Mouse (Mus musculus) kidney, adult 18-20 months (tissue): ENCODE data around the gene Stac2.
A peak's percentile ranks its signal among the peaks of the same experiment; 100 is the strongest.

Experiments used
- DNase-seq: peaks from one replicate; pipeline ENCODE4 v3.0.0; 2021

Gene Stac2

DNA sequence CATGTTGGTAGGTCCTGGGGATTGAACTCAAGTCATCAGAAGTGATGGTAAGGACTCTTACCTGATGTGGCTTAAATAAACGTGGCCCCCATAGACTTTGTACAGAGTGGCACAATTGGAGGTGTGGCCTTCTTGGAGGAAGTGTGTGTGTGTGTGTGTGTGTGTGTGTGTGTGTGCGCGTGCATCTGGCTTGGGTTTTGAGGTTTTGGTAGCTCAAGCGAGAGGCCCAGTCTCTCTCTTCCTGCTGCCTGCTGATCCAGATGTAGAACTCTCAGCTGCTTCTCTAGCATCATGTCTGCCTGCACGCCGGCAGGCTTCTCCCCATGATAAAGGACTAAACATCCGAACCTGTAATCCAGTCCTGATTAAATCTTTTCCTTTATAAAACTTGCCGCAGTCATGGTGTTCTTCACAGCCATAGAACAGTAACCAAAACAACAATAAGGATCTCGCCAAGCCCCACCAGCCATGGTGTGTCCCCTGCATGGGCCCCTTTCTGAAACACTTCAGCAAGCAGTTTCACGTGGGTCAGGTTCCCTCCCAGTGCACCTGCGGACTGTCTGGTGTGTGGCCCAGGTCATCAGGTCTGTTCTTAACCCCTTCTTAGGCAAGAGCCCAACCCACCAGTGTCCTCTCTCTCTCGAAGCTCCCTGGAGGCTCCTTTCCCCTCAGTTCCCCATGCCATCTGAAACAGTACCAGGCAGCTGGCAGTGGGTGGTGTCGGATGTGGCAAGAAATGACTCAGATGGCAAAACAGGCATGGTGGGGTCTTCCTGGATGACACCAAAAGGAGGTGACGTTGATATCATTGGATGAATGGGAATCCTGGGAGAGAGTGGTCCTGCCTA is 3.4 kb downstream of the Stac2 start:
- no peak for DNase-seq

- DNase-seq, result no peak
Measured at GRCm38 (mm10) chr11:98047745-98048144, 5.5 kb downstream of the Stac2 start.

- DNase-seq, result no peak
Measured at GRCm38 (mm10) chr11:98046466-98046865, 6.8 kb downstream of the Stac2 start.

GRCm38 (mm10) chr11:98045596-98045995 is 7.7 kb downstream of the Stac2 start:
- DNase-seq, result no peak

GRCm38 (mm10) chr11:98044074-98044473 is 9.2 kb downstream of the Stac2 start:
- no peak for DNase-seq

- DNase-seq, result no peak
Measured at GRCm38 (mm10) chr11:98042741-98043140, 10.5 kb downstream of the Stac2 start.

GRCm38 (mm10) chr11:98040975-98041374 is 12.3 kb downstream of the Stac2 start:
- DNase-seq, result no peak

GRCm38 (mm10) chr11:98037871-98038270 is 15.4 kb downstream of the Stac2 start:
- DNase-seq, result no peak

DNA sequence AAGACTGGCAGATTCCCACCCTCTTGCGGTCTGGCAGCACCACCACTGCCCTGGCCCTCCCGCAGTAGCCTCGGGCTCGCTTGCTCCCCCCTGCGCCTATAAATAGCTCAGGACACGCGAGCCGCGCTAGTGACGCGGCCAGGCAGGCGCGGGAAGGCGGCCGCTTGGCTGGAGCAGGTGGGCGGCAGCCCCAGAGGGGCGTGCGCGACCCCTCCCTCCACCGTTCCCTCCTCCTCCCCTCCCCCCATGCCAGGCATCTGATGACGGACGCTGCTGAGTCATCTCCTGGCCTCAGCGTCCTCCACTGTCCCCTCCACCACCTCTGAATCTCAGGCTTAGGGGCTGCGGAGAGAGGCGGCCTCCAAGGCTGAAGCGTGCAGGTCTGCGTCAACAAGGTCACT is 17.3 kb downstream of the Stac2 start:
- no peak for DNase-seq

- no peak for DNase-seq
Measured at GRCm38 (mm10) chr11:98034840-98035239, 18.4 kb downstream of the Stac2 start.

DNA sequence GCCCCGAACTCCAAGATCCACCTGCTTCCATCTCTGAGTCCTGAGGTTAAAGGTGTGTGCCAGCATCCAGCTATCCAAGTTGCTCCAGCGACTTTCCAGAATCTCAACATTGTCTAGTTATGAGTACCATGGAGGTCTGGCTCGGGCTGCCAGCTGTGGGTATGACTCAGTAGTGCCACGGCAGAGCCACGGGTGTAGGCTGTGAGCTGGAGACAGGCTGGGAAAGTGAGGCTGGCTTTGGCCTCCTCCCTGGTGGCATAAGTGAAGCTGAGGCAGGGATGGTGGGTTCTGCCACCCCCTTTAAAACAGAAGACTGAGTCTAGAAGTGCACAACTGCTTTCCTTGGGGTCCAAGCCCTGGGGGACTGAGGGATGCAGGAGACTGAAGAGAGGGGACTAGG is 19.2 kb downstream of the Stac2 start:
- DNase-seq, result no peak

DNA sequence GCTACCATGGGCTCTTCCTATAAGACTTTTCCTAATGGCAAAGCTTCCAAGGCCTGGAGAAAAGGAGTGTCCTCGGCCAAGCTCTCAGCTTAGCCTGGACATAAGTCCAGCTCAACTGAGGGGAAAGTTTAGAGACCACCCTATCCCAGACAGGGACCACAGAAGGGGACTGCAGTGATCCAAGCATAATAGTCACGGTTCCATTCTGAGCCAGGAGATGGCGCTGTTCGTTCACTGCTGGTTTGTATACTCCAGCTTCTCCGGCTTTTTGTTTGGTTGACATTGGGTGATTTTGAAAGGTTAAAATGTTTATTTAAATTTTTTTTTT is 21.9 kb downstream of the Stac2 start:
- peak; percentile 83 for DNase-seq

DNA sequence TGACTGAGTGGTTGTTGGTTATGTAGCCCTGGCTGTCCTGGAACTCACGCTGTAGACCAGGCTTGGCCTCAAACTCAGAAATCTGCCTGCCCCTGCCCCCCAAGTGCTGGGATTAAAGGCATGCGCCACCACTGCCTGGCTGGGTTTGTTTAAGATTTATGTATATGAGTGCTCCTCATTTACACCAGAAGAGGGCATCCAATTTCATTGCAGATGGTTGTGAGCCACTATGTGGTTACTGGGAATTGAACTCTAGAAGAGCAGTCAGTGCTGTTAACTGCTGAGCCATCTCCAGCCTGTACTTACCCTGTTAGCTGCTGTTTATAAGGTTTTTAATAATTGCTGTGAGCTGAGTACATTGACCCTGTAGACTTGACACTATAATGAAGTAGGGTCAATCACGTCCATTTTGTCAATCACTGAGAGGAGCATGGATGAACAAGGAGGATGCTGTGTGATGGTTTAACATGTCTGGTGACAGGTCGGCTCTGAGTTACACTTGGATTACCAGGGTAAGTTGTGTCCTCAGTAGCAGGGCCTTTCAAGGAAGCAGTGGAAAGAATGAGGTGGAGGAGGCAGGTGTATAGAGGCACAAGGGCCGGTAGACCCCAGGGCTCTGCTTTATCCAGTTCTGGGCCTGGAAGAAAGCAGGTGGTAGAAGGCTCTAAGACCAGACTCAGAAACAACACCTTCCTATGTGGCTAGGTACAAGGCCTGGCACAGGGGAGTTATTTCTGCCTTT is 22.4 kb downstream of the Stac2 start:
- no peak for DNase-seq

- DNase-seq, result no peak
Measured at GRCm38 (mm10) chr11:98027785-98028184, 25.5 kb downstream of the Stac2 start.

- no peak for DNase-seq
Measured at GRCm38 (mm10) chr11:98027297-98027688, 26.0 kb downstream of the Stac2 start.

GRCm38 (mm10) chr11:98026570-98027296 is 26.5 kb downstream of the Stac2 start, which contains the start of gene Rpl19:
Gene Rpl19, plus strand, starts transcription at chr11:98026710.
- DNase-seq, result peak; percentile 92

DNA sequence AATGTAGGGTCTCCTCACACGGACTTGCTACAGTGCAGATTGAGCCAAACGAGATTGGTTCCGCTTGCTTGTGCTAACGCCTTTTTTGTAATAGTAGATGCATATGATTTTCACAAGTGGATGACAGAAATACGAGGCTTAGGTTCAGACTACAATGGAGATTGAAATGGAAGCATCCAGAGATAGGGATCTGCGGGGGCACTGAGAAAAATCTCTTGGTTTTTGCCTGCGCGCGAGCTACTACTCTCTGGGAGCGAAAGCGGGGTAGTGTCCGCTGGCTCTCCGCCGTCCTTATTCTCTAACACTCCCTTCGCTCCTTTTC is 27.1 kb downstream of the Stac2 start:
- DNase-seq, result no peak

- no peak for DNase-seq
Measured at GRCm38 (mm10) chr11:98024516-98024915, 28.7 kb downstream of the Stac2 start.

GRCm38 (mm10) chr11:98022555-98023371 is 30.5 kb downstream of the Stac2 start, which contains the start of gene Cacnb1:
Gene Cacnb1, minus strand, starts transcription at chr11:98023034.
- peak; percentile 68 for DNase-seq

DNA sequence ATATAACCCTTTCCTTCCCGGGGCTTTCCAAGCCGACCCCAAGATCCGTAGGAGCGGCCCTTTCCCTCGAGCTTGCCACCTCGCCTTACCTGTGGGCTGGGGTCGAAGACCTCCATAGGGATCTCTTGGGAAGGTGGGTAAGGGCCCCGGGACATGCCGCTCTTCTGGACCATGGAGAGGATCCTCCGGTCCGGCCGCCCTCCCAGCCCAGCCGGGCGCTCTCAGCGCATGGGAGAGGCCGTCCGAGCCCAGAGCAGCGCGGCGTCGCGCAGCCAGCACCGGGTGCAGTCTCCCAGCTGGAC is 31.1 kb downstream of the Stac2 start:
- no peak for DNase-seq

GRCm38 (mm10) chr11:98021565-98022252 is 31.6 kb downstream of the Stac2 start:
- no peak for DNase-seq

- DNase-seq, result no peak
Measured at GRCm38 (mm10) chr11:98021118-98021517, 32.1 kb downstream of the Stac2 start.
